Mouse (Mus musculus): ENCODE results near the gene Kcnh1.

GRCm38 (mm10) chr1:192295902-192296301 is 105.3 kb downstream of the Kcnh1 start:
- TF ChIP-seq CTCF (IDR thresholded peaks at IDR 0.05; ENCODE audit: low read depth) (no peak), EP300 (IDR thresholded peaks at IDR 0.05; ENCODE audit: low read depth) (no peak)

Measured in heart, postnatal 0 days (tissue).